Mouse (Mus musculus): ENCODE data around the gene Parn. TPM values are rescaled to one million over a fixed set of nuclear protein-coding genes. Genes with fewer than 3 reads are reported as not detected.
A peak's percentile ranks its signal among the peaks of the same experiment; 100 is the strongest.
"Not testable (repeated sequence)": the region's sequence is repeated elsewhere in the genome, so short reads cannot be mapped to it uniquely, and the experiment has no call there.

Parn gene
- total and polyA plus RNA-seq, 2 experiments: 8.8 to 14.4 TPM

DNA sequence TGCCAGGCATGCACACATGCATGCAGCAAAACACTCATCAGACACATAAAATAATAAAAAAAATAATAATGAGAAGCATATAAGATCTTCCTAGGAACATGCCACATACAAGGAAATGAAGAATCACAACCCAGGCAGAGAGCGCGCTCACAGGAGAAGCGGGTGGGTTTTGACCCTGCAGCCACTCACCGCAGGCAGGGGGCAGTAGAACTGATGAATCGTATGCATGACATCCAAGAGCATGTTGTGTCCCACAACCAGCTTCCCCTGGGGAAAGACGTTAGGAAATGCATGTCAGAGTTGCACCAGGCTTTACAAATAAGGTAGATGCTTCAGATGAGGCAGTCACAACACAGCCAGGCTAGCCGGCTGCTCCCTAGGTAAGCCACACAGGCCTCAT is 27.9 kb downstream of the Parn start:
- H3K27me3 ChIP-seq (ENCODE audit: control insufficient read depth, insufficient read depth, low read length): no peaks in the 10 kb centered on the region
- DNase-seq (ENCODE audit: extremely low read depth, low read depth, low spot score): no peak
- H3K27ac ChIP-seq (replicated peaks; ENCODE audit: insufficient read depth, low read depth, low read length): no peak overlapping the region
- H3K4me1 ChIP-seq (ENCODE audit: control insufficient read depth, insufficient read depth, low read length): no peaks in the 10 kb centered on the region
- H3K36me3 ChIP-seq (ENCODE audit: control insufficient read depth, insufficient read depth, low read length): peaks cover 41% of the 10 kb centered on the region
- 85% methylated on average over 7 of the region's 7 CpGs for WGBS
- H3K4me3 ChIP-seq (ENCODE audit: insufficient read depth, low read depth, low read length): no peak overlapping the region
- TF ChIP-seq POLR2A (IDR thresholded peaks at IDR 0.05; ENCODE audit: extremely low read depth, insufficient read depth, low read length): no peak
- TF ChIP-seq CTCF (IDR thresholded peaks at IDR 0.05; ENCODE audit: low read depth, low read length): peak; percentile 50
- no peaks in the 10 kb centered on the region for H3K79me2 ChIP-seq (ENCODE audit: control insufficient read depth, insufficient read depth, low read length)
- H3K9ac ChIP-seq (ENCODE audit: low read depth, low read length): no peak overlapping the region

DNA sequence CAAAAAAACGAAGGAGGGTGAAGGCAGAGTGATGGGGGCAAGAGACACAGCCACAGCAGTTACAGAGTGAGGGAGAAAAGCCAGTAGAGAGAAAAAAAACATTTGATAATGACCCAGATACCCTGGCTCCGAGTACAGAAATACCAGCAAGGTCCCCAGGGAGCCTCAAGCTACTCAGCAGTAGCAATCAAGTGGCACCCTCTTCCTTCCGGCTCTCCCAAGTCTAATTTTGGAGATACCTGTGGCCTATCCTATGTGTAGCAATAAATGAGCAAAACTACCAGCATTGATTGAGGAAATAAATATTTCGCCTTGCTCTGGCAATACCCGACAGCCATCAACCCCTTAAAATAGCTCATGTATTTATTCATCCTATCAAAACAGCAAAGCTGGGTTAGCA is 28.5 kb downstream of the Parn start:
- Histone ChIP-seq H3K36me3 (ENCODE audit: control insufficient read depth, insufficient read depth, low read length) (peaks cover 38% of the 10 kb centered on the region), H3K27me3 (ENCODE audit: control insufficient read depth, insufficient read depth, low read length) (no peaks in the 10 kb centered on the region), H3K79me2 (ENCODE audit: control insufficient read depth, insufficient read depth, low read length) (no peaks in the 10 kb centered on the region), H3K4me1 (ENCODE audit: control insufficient read depth, insufficient read depth, low read length) (no peaks in the 10 kb centered on the region), H3K9ac (ENCODE audit: low read depth, low read length) (no peak overlapping the region), H3K4me3 (ENCODE audit: insufficient read depth, low read depth, low read length) (no peak overlapping the region), H3K27ac (replicated peaks; ENCODE audit: insufficient read depth, low read depth, low read length) (no peak overlapping the region)
- no peak for TF ChIP-seq POLR2A (IDR thresholded peaks at IDR 0.05; ENCODE audit: extremely low read depth, insufficient read depth, low read length)
- no peak for DNase-seq (ENCODE audit: extremely low read depth, low read depth, low spot score)
- 94% methylated on average over 5 of the region's 5 CpGs for WGBS

DNA sequence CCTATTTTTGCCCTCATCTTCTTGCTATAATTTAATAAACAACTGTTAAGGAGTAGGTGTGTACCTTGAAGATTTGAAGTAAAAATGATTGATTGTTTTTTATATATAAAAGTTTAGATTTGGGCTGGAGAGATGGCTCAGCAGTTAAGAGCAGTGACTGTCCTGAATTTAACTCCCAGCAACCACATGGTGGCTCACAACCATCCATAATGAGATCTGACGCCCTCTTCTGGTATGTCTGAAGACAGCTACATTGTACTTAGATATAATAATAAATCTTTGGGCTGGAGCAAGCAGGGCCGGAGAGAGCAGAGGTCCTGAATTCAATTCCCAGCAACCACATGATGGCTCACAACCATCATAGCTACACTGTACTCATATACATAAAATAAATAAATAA is 29.8 kb downstream of the Parn start:
- H3K79me2 ChIP-seq (ENCODE audit: control insufficient read depth, insufficient read depth, low read length); H3K4me3 ChIP-seq (ENCODE audit: insufficient read depth, low read depth, low read length); DNase-seq (ENCODE audit: extremely low read depth, low read depth, low spot score); H3K27me3 ChIP-seq (ENCODE audit: control insufficient read depth, insufficient read depth, low read length); H3K27ac ChIP-seq (replicated peaks; ENCODE audit: insufficient read depth, low read depth, low read length); H3K4me1 ChIP-seq (ENCODE audit: control insufficient read depth, insufficient read depth, low read length); H3K9ac ChIP-seq (ENCODE audit: low read depth, low read length): not testable (repeated sequence)
- H3K36me3 ChIP-seq (ENCODE audit: control insufficient read depth, insufficient read depth, low read length): peaks cover 41% of the 10 kb centered on the region
- WGBS: 85% methylated on average over 2 of the region's 2 CpGs

DNA sequence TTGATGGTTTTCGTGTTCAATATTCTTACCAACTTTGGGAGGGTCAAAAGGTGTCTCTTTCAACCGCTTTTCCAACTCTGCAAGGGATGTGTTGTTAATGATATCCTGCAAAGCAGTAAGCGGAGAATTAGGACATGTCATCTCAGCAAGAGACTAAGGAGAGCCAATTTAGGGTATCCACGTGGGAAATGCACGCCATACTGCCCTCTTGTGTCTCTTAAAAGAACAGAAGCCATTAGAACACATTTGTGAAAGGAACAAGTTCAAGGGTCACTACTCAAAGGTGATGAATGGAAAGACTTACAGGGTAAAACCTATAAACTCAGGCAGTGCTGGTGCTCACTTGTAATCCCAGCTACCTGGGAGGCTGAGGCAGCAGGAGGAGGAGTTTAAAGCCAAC is 39.6 kb downstream of the Parn start:
- peaks cover 68% of the 10 kb centered on the region for H3K36me3 ChIP-seq (ENCODE audit: control insufficient read depth, insufficient read depth, low read length)
- H3K27ac ChIP-seq (replicated peaks; ENCODE audit: insufficient read depth, low read depth, low read length): no peak overlapping the region
- no peaks in the 10 kb centered on the region for H3K4me1 ChIP-seq (ENCODE audit: control insufficient read depth, insufficient read depth, low read length)
- TF ChIP-seq CTCF (IDR thresholded peaks at IDR 0.05; ENCODE audit: low read depth, low read length) (no peak), POLR2A (IDR thresholded peaks at IDR 0.05; ENCODE audit: extremely low read depth, insufficient read depth, low read length) (no peak)
- H3K4me3 ChIP-seq (ENCODE audit: insufficient read depth, low read depth, low read length): no peak overlapping the region
- DNase-seq (ENCODE audit: extremely low read depth, low read depth, low spot score): peak; percentile 8
- WGBS: 67% methylated on average over 5 of the region's 5 CpGs
- no peaks in the 10 kb centered on the region for H3K27me3 ChIP-seq (ENCODE audit: control insufficient read depth, insufficient read depth, low read length)
- no peaks in the 10 kb centered on the region for H3K79me2 ChIP-seq (ENCODE audit: control insufficient read depth, insufficient read depth, low read length)
- no peak overlapping the region for H3K9ac ChIP-seq (ENCODE audit: low read depth, low read length)

DNA sequence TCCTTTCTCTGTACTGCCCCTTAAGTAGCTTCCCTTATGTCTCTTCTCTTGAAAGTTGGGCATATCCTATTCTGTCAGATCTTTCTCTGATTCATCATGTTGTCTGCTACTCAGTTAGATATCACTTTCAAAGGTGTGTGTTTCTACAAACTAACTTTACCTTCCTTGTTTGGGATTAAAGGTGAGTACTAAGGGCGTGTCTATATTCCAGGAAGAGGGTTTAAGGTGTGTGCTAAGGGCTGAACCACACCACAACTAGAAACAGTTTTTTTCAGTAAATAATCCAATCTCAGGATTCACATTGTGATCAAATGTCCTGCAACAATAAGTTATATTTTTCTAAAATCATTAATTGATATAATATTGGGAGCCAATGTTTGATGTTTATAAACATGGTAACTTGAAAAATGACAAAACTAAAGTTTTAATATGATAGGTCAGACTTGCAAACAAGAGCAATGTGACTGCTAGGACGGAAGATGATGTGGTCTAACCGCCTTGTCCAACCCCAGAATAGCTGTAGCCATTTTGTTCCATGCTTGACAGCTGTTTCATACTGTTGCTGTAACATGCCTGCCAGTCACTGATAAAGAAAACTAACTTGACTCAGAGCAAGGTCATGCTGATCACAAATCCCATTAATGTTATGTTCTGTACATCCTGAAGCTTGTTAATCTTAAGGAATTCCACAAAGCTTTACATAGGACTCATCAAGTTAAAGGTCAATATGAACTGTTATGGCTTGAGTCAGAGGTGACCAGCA is 46.0 kb downstream of the Parn start:
- WGBS: 98% methylated on average over 3 of the region's 3 CpGs
- TF ChIP-seq CTCF (IDR thresholded peaks at IDR 0.05; ENCODE audit: low read depth, low read length): no peak
- TF ChIP-seq POLR2A (IDR thresholded peaks at IDR 0.05; ENCODE audit: extremely low read depth, insufficient read depth, low read length): no peak

DNA sequence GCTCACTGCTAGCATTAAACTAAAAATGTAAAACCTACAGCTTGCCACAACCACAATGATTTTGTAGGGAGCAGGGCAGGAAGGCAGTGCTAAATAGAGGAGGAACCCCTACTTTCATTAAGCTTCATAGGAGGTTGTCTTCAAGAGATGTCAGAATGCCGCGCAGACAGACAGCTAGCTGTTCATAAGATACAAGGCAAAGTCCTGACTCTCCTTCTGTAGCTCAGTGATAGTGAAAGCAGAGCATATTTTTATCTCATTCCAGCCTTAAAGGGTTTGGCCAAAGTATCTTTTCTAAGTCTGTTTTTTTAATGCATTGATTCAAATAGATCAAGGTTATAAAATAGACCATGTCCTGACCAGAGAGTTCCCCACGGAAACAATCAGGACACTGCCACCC is 47.8 kb downstream of the Parn start:
- no peaks in the 10 kb centered on the region for H3K4me1 ChIP-seq (ENCODE audit: control insufficient read depth, insufficient read depth, low read length)
- WGBS: 96% methylated on average over 3 of the region's 3 CpGs
- H3K27me3 ChIP-seq (ENCODE audit: control insufficient read depth, insufficient read depth, low read length): no peaks in the 10 kb centered on the region
- no peak overlapping the region for H3K9ac ChIP-seq (ENCODE audit: low read depth, low read length)
- no peaks in the 10 kb centered on the region for H3K79me2 ChIP-seq (ENCODE audit: control insufficient read depth, insufficient read depth, low read length)
- peaks cover 45% of the 10 kb centered on the region for H3K36me3 ChIP-seq (ENCODE audit: control insufficient read depth, insufficient read depth, low read length)
- TF ChIP-seq CTCF (IDR thresholded peaks at IDR 0.05; ENCODE audit: low read depth, low read length): no peak
- TF ChIP-seq POLR2A (IDR thresholded peaks at IDR 0.05; ENCODE audit: extremely low read depth, insufficient read depth, low read length): no peak
- H3K4me3 ChIP-seq (ENCODE audit: insufficient read depth, low read depth, low read length): no peak overlapping the region
- no peak overlapping the region for H3K27ac ChIP-seq (replicated peaks; ENCODE audit: insufficient read depth, low read depth, low read length)
- no peak for DNase-seq (ENCODE audit: extremely low read depth, low read depth, low spot score)

More for the DNA sequence above, 46.0 kb downstream of the Parn start:
- Histone ChIP-seq H3K9ac (ENCODE audit: low read depth, low read length) (no peak overlapping the region), H3K79me2 (ENCODE audit: control insufficient read depth, insufficient read depth, low read length) (no peaks in the 10 kb centered on the region), H3K4me1 (ENCODE audit: control insufficient read depth, insufficient read depth, low read length) (no peaks in the 10 kb centered on the region), H3K36me3 (ENCODE audit: control insufficient read depth, insufficient read depth, low read length) (peaks cover 49% of the 10 kb centered on the region), H3K4me3 (ENCODE audit: insufficient read depth, low read depth, low read length) (no peak overlapping the region), H3K27ac (replicated peaks; ENCODE audit: insufficient read depth, low read depth, low read length) (no peak overlapping the region), H3K27me3 (ENCODE audit: control insufficient read depth, insufficient read depth, low read length) (no peaks in the 10 kb centered on the region)
- DNase-seq (ENCODE audit: extremely low read depth, low read depth, low spot score): no peak
